Mouse (Mus musculus): ENCODE results near the gene Morn3. TPM values are rescaled to one million over a fixed set of nuclear protein-coding genes. Genes with fewer than 3 reads are reported as not detected.

The Morn3 gene
- total and polyA plus RNA-seq, 2 experiments from 2014 or later = 1.1 TPM; not detected in 1

DNA sequence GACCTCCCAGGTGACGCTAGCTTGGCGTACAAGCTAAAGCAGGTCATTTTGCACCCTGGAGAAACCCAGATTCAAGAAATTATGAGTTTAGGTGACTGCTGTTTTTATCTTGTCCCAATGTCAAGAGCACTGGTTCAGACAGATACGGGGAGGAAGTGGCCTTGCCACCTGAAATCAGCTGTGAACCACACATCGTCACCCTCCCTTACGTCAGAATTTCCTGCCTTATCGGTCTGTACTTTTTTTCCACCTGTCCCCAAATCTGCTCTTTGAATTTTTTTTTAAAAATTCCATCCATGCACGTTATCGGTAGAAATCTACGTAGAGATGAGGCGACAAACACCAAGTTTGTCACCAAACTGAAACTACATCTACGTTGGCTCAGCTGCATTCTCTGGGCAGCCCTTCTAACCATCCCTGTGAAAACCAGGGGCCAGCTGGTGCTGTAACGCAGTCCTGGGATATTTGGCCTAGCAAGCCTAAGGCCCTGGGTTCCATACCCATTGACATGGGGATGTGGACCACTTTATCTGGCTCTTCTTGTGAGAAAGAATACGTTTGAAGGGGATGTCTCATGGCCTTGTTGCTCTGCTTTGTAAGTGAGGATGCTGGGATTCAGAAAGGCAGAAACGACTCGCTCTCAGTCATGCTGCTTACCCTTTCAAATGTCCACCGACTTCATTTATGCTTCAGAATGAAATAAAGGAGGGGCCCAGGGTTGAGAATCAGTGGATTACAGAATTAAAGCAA lies 56.2 kb downstream of the Morn3 start:
- Histone ChIP-seq H3K27me3 (ENCODE audit: insufficient read depth, low read length) (no peaks in the 10 kb centered on the region; the same call in 1 of the 2 replicates), H3K4me2 (ENCODE audit: low read depth, low read length, poor library complexity, severe bottlenecking) (peak overlapping the region; percentile 96), H3K27ac (ENCODE audit: low read depth, low read length) (no peak overlapping the region), H3K4me3 (ENCODE audit: low read depth, low read length) (no peak overlapping the region), H3K36me3 (ENCODE audit: insufficient read depth, low read length) (no peaks in the 10 kb centered on the region), H3K4me1 (ENCODE audit: insufficient read depth, low read length) (peaks cover 7% of the 10 kb centered on the region; the same call in 1 of the 2 replicates), H3K9me3 (ENCODE audit: low read length) (no peaks in the 10 kb centered on the region), H3K9ac (replicated peaks; ENCODE audit: low read length, poor library complexity, severe bottlenecking) (no peak overlapping the region)
- DNase-seq (ENCODE audit: low spot score) (no peak), ATAC-seq (ENCODE audit: low FRiP score) (no peak)
- no peak for TF ChIP-seq CTCF (IDR thresholded peaks at IDR 0.05)
- 21% methylated on average over 16 of the region's 16 CpGs for WGBS

DNA sequence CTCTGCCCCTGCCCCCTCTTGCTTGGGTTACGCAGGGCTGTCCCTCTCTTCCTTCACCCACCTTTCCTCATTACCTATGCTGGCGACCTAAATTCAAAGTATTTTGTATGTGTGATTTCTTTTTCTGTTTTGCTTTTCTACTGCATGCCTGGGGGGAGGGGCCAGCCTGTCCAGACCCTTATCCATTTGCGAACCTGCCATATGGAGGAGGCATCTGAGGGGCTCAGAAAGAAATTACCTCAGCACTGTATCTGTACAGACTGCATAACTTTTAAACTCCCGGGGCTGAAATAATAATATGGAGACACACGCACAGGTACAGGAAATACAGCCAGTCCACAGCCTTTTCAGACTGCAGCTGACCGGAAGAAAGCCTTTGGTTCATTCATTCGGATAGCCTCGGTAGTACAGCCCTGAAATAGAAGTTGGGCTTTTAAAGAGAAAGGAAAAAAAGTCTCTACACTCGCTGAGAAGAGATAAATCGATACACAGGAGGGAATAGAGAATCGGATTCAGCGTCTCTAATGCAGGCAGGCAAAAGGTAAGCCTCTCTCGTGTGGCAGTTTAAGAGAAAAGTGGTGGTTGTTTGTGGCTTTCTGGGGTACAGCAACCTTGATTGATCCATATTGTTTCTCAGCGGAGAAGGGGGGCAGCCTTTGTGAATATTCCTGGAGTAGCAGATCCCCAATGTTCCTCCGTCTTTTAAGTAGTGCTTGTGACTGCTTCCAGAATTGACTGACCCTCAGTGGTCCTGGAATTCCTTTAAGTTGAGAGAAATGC lies 57.1 kb downstream of the Morn3 start, which contains the start of gene Kdm2b:
Gene Kdm2b, minus strand, starts transcription at position 273 of the 780 bp plus-strand sequence.
- H3K4me1 ChIP-seq (ENCODE audit: insufficient read depth, low read length) = peaks cover 7% of the 10 kb centered on the region; the same call in 1 of the 2 replicates

DNA sequence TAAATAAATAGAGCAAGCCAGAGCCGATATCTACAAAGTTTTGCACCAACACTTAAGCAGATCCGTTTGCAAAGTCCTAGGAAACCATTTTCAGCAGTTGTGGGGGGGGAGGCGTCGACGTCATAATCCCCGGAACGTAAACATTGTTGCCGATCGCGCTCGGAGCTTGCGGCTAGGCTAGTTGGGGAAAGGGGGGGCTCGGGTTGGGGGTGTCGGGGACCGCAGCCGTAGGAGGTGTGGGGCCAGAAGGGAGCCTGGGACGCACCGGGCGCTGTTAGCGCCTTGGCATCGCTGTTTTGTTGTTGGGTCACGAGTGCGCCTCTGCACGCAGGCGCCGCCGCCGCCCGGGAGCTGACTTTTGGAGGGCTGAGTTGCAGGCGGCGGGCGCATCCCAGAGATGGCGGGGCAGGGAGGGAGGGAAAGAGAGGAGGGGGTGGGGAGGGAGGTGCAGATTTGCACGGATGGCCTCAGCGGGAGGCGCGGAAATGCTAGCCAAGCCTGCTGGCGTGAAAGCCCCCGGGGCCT lies 57.8 kb downstream of the Morn3 start:
- H3K36me3 ChIP-seq (ENCODE audit: insufficient read depth, low read length) = no peaks in the 10 kb centered on the region
- H3K27me3 ChIP-seq (ENCODE audit: insufficient read depth, low read length) = no peaks in the 10 kb centered on the region; the same call in 1 of the 2 replicates
- WGBS = under 1% methylated on average over 35 of the region's 39 CpGs
- peak overlapping the region; percentile 96 for H3K4me2 ChIP-seq (ENCODE audit: low read depth, low read length, poor library complexity, severe bottlenecking)
- H3K4me1 ChIP-seq (ENCODE audit: insufficient read depth, low read length) = peaks cover 7% of the 10 kb centered on the region; the same call in 1 of the 2 replicates
- peak overlapping the region; percentile 68 for H3K27ac ChIP-seq (ENCODE audit: low read depth, low read length)
- no peak for TF ChIP-seq CTCF (IDR thresholded peaks at IDR 0.05)
- peak; percentile 62 for DNase-seq (ENCODE audit: low spot score)
- H3K4me3 ChIP-seq (ENCODE audit: low read depth, low read length) = peak overlapping the region; percentile 67
- ATAC-seq (ENCODE audit: low FRiP score) = 0 out of 2 replicates have a peak, but pooled peaks have one; percentile 54
- H3K9ac ChIP-seq (replicated peaks; ENCODE audit: low read length, poor library complexity, severe bottlenecking) = peak overlapping the region; percentile 70
- no peaks in the 10 kb centered on the region for H3K9me3 ChIP-seq (ENCODE audit: low read length)

More for the DNA sequence above, 57.1 kb downstream of the Morn3 start, which contains the start of gene Kdm2b:
- TF ChIP-seq CTCF (IDR thresholded peaks at IDR 0.05) = no peak
- Histone ChIP-seq H3K4me3 (ENCODE audit: low read depth, low read length) (peak within 1 kb of the TSS; percentile 67), H3K36me3 (ENCODE audit: insufficient read depth, low read length) (no peaks in the 10 kb centered on the region), H3K27ac (ENCODE audit: low read depth, low read length) (peak within 1 kb of the TSS; percentile 68), H3K9ac (replicated peaks; ENCODE audit: low read length, poor library complexity, severe bottlenecking) (peak within 1 kb of the TSS; percentile 70), H3K9me3 (ENCODE audit: low read length) (no peaks in the 10 kb centered on the region), H3K27me3 (ENCODE audit: insufficient read depth, low read length) (no peaks in the 10 kb centered on the region; the same call in 1 of the 2 replicates), H3K4me2 (ENCODE audit: low read depth, low read length, poor library complexity, severe bottlenecking) (peak within 1 kb of the TSS; percentile 96)
- DNase-seq (ENCODE audit: low spot score) (peak; percentile 42), ATAC-seq (ENCODE audit: low FRiP score) (no peak)
- 4% methylated on average over 15 of the region's 15 CpGs for WGBS

DNA sequence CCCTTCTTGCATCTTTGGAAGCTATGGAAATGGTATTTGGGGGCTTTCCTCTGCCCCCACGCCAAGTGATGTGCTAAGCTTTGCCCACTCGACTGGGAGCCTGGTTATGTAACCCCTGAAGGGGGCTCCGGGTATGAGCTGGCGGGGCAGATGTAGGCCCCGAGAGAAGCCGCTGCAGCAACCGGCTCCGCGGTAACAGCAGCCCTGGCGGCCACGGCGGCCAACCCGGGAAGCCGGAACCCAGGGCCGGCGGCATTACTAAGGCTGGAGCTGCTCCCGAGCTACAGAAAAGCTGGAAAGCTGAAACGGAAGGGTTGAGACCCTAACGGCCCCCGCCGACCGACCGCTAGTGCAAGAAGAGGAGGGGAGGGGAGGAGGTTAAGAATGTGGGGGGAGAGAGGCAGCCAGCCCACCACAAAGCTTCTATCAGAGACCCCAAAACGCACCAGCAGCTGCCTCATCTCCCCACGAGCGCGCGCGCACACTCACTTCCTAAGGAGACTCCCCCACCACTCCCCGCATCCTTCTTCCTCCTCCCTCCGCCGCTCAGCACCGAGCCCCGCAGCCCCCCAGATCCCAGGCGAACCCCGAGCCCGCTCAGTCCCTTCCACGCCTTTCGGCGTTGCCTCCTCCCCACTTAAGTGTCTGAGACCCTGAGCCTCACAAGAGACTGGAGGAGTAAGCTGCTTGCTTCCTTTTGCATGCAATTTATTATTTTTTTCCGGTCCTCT lies 58.6 kb downstream of the Morn3 start:
- ATAC-seq (ENCODE audit: low FRiP score) (no peak), DNase-seq (ENCODE audit: low spot score) (peak; percentile 51)
- TF ChIP-seq CTCF (IDR thresholded peaks at IDR 0.05) = 0 out of 2 replicates have a peak, but pooled peaks have one; percentile 2
- Histone ChIP-seq H3K9ac (replicated peaks; ENCODE audit: low read length, poor library complexity, severe bottlenecking) (peak overlapping the region; percentile 65), H3K27me3 (ENCODE audit: insufficient read depth, low read length) (no peaks in the 10 kb centered on the region; the same call in 1 of the 2 replicates), H3K4me1 (ENCODE audit: insufficient read depth, low read length) (peaks cover 7% of the 10 kb centered on the region; the same call in 1 of the 2 replicates), H3K4me2 (ENCODE audit: low read depth, low read length, poor library complexity, severe bottlenecking) (peak overlapping the region; percentile 96), H3K27ac (ENCODE audit: low read depth, low read length) (0 out of 2 replicates have a peak overlapping the region, but pooled peaks have one; percentile 68), H3K4me3 (ENCODE audit: low read depth, low read length) (peak overlapping the region; percentile 67), H3K36me3 (ENCODE audit: insufficient read depth, low read length) (no peaks in the 10 kb centered on the region), H3K9me3 (ENCODE audit: low read length) (no peaks in the 10 kb centered on the region)
- 0% methylated on average over 40 of the region's 41 CpGs for WGBS

All from midbrain, postnatal 0 days (tissue).